Mouse (Mus musculus) cerebellum, adult (tissue): ENCODE measurements around the gene Sfswap.
A peak's percentile ranks its signal among the peaks of the same experiment; 100 is the strongest.
"Not testable (repeated sequence)": the region's sequence is repeated elsewhere in the genome, so short reads cannot be mapped to it uniquely, and the experiment has no call there.

Source experiments
- ATAC-seq: cut with Nextera tagmentation; 2 replicates; pipeline ENCODE4 v1.9.2; 2017; ENCODE audit warnings: mild to moderate bottlenecking, moderate library complexity, mixed read lengths; ENCODE audit not compliant: insufficient number of reproducible peaks, low FRiP score, low TSS enrichment

The Sfswap gene

DNA sequence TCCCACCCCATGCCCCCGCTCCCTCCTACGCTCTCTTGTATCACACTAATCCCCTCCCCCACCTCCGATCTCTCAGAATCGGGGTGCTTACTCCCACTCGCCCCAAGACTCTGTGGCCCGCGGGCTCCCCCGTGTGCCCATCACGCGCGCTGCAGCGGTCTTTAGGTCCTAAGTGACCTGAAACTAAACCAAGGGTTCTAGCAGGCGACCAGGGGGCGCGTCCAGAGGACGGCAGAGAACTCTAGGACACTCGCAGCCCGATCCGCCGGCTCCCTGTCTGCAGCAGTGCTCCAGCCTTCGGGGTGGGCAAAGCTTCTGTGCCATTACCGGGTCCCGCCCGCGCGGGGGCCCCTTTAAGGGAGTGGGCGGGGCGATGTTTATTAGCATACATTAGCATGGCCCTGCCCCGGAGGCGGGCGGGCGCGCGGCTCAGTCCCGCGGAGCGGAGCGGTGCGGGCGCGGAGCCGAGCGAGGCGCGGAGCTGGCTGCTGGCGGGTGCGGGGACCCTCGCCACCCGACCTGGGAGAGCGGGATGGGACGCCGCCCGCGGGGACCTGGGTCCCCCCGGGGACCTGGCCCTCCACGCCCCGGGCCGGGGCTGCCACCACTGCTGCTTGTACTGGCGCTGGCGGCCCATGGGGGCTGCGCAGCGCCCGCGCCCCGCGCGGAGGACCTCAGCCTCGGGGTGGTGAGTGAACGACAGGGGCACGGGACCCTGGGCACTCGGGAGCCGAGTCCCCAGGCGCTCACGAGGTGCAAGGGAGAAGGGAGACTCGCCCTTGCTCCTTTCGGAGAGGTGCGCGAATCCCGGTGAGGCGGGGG, 83.0 kb downstream of the Sfswap start, which contains the start of gene Mmp17:
TSS of gene Mmp17 (plus strand) at position 409 of the 822 bp plus-strand sequence.
- peak; percentile 70 for ATAC-seq

GRCm38 (mm10) chr5:129584583-129585541, 83.8 kb downstream of the Sfswap start:
- peak; percentile 1; the same call in 1 of the 2 replicates for ATAC-seq

DNA sequence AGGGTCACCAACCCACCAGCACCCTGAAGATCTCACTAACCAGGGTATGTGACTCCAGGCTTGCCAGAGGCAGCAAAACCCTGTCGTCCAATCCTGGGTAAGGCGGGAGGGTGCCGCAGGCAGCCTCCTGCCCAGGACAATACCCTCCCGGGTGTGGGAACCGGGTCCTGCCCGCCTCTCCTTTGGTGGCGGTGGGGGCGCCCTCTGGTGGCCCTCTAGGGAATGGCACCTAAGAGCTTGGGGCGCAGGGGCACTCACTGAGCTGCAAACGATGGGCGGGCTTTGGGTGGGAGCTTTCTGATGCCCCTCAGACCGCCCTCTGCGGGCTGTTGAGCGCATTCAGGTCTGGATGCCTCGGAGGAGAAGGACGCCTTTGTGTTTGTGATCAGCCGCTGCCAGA, 85.0 kb downstream of the Sfswap start:
- ATAC-seq: 0 out of 2 replicates have a peak, but pooled peaks have one; percentile 4

- no peak for ATAC-seq
Measured at GRCm38 (mm10) chr5:129586471-129586870, 85.5 kb downstream of the Sfswap start.

DNA sequence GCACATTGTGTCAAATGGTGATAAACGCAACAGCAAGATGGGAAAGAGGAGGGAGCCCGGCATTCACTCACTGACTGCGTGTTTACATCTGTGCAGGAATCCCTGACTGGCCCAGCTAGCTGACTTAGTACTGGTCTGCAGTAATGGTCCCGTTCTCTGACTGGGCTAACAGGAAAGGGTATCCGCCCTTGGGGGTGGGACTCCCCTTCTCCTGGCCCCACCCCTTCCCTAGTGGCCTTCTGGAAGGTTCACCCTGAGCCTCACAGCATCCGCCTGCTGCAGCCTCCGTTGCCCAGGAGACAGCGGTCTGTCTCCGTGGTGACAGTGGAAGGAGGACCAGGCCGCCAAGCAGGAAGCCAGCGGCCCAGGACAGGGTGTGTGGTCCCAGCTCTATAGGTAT, 89.9 kb downstream of the Sfswap start:
- peak; percentile 13; the same call in 1 of the 2 replicates for ATAC-seq

DNA sequence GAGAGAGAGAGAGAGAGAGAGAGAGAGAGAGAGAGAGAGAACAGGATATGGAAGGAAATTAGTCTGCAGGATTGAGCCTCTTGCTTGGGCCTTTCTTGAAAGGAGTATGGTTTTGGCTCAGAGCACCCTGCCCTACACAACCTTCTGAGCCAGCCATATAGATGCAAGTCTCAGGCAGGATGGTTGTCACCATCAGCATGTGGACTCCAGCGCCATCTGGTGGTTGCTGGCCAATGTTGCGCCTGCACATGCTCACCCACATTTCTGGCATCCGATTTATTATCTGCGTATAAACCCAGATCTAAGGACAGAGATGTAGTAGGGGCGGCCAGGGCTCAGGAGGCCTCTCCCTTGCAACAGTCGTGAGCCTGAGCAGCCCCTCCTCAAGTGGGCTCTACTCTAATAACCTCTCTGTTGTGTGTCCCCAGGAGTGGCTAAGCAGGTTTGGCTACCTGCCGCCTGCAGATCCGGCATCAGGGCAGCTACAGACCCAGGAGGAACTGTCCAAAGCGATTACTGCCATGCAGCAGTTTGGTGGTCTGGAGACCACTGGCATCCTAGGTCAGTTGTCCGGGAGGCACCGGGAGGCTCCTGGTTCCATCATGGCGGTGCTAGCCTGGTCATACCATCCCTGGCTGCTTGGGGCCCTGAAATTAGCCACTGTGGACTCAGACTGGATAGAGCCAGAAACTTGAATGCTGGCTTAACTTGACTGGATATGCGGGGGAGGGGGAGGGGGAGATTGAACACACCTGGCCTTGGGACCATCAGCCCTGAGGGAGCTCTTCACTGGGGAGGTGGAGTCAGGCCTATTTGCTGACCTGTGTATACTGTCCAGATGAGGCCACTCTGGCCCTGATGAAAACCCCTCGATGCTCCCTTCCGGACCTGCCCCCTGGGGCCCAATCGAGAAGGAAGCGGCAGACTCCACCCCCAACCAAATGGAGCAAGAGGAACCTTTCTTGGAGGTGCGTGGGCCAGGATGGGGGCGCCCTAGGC, 93.4 kb downstream of the Sfswap start:
- ATAC-seq: peak; percentile 73; the same call in 1 of the 2 replicates

DNA sequence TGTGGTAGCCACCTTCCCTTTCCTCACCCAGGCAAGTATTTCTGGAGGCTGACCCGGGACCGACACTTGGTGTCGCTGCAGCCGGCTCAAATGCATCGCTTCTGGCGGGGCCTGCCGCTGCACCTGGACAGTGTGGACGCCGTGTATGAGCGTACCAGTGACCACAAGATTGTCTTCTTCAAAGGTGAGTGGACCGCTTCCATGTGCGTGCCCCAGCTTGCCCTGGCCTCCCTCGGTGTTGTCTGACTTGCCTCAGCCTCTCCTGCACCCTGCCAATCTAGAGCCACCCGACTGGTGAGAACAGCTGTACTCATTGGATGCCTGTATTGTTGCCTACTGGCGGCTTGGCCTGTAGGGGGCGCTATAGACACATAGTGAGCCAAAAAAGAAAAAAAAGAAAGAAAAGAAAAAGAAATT, 101.1 kb downstream of the Sfswap start:
- no peak for ATAC-seq

DNA sequence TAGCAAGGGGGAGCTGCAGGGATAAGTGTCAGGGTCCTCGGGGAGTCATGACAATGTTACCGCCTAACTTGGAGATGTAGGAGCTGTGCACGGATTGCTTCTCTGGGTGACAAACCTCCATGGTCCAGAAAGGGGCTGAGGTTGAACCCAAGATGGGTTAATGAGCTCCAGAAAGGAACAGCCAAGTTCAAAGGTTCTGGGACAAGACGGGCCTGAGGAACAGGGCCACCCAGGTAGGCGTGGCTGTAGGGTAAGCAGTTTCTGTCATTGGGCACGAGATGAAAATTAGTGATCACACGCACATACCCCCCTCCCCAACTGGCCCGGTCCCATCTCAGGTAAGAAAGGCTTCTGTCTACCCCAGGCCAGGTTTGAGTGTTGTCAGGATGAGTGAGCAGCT, 106.5 kb downstream of the Sfswap start:
- no peak for ATAC-seq

GRCm38 (mm10) chr5:129611060-129611459, 110.0 kb downstream of the Sfswap start:
- peak; percentile 40; the same call in 1 of the 2 replicates for ATAC-seq

DNA sequence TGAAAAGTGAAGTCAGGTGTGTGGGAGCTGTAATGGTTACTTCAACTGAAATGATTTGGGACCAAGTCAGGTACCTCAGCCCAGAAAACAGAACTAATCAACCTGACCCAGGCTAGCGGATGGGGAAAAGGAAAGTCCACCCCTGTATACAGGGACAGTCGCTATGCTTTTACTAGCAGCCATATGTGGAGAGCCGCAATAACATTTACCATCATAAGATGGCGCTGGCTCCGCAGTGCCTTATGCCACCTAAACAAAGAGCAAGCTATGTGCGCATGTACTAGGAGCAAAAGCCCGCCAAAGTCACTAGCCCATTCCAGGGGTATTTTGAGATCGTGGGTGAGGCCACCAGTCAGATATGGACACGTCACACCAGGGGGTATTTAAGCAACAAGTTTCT, 119.6 kb downstream of the Sfswap start:
- ATAC-seq: not testable (repeated sequence)
